Mouse (Mus musculus): Measurements from ENCODE around the gene Zbtb6.

DNA sequence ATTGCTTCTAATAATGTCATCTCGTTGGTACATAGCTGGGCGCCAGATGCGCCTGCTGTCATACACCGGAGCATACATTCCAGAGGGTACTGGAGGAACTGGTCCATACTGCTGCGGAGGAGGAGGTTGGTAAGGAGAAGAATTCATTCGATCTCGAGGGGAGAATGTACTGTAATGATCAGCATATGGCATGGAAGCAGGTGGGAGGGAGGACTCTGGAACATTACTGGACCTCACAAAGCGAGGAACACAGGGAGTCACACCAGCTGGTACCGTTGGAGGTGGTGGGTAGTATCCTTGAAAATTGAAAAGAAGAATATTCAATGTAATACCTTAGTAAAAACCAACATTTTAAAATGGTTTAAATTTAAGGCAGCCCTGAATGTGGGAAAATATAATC lies 60.0 kb downstream of the Zbtb6 start:
- TF ChIP-seq CTCF (IDR thresholded peaks at IDR 0.05; ENCODE audit: low read depth, low read length), result no peak
- no peak for TF ChIP-seq POLR2A (IDR thresholded peaks at IDR 0.05; ENCODE audit: extremely low read depth, insufficient read depth, low read length)

Data from liver, adult 2 months (tissue).